Mouse (Mus musculus) cortical plate, adult 2 months (tissue): ENCODE measurements around the gene Fbxo28.

Experiments used
- CTCF ChIP-seq: fragments of 200-500 bp; IDR thresholded peaks from 2 replicates; pipeline ENCODE4 v1.5.1; 2011; ENCODE audit warnings: mild to moderate bottlenecking, control low read depth, low read length; ENCODE audit not compliant: insufficient read depth; ENCODE audit errors: extremely low read depth
- POLR2A ChIP-seq: fragments of 200-500 bp; IDR thresholded peaks from 2 replicates; pipeline ENCODE4 v1.6.1; 2011; ENCODE audit warnings: mild to moderate bottlenecking, low read length, control low read depth; ENCODE audit not compliant: insufficient read depth; ENCODE audit errors: extremely low read depth

GRCm38 (mm10) chr1:182310316-182310715, 31.1 kb downstream of the Fbxo28 start:
- TF ChIP-seq CTCF (no peak), POLR2A (no peak)
